21 mouse cellular contexts compared by ENCODE assay signal in genomic region chr3:35295746-35296145, GRCm38 (mm10).
"Had no signal": no experiment of that assay in that cellular context is flagged by ENCODE, and none has a peak within 500 bp of the region (broad histone marks: within the 10 kb centered on the region; RNA-seq: fewer than 3 reads in every experiment).

No protein-coding gene starts in this region.

- H3K27me3 ChIP-seq: heart, embryonic 12.5 days; hindbrain, embryonic 13.5 days; hindbrain, embryonic 15.5 days; kidney, embryonic 15.5 days; limb, embryonic 13.5 days; limb, embryonic 15.5 days; liver, embryonic 12.5 days had no signal

- H3K9ac ChIP-seq: heart, embryonic 12.5 days; hindbrain, embryonic 13.5 days; hindbrain, embryonic 15.5 days; kidney, embryonic 15.5 days; limb, embryonic 13.5 days; limb, embryonic 15.5 days; liver, embryonic 12.5 days had no signal

- H3K4me3 ChIP-seq: heart, embryonic 10.5 days; heart, embryonic 12.5 days; hindbrain, embryonic 13.5 days; hindbrain, embryonic 15.5 days; kidney, embryonic 15.5 days; limb, embryonic 13.5 days; limb, embryonic 15.5 days; liver, embryonic 12.5 days had no signal

- H3K4me2 ChIP-seq: heart, embryonic 12.5 days; hindbrain, embryonic 13.5 days; hindbrain, embryonic 15.5 days; kidney, embryonic 15.5 days; limb, embryonic 13.5 days; limb, embryonic 15.5 days; liver, embryonic 12.5 days had no signal

- DNase-seq: gastrocnemius, postnatal 14 days; gastrocnemius, postnatal 36 days; heart, adult 18-20 months; heart, postnatal 10 days; kidney, adult 11 months; kidney, adult 8-10 months; kidney, postnatal 14 days; kidney, postnatal 36 days; layer of hippocampus, adult 9-11 months; layer of hippocampus, postnatal 36 days; left cerebral cortex, postnatal 4 days had no signal

- ATAC-seq: hindbrain, postnatal 0 days; intestine, embryonic 16.5 days; liver, embryonic 12.5 days had no signal

- H3K27ac ChIP-seq: heart, embryonic 10.5 days; hindbrain, embryonic 13.5 days; hindbrain, embryonic 15.5 days; hindbrain, postnatal 0 days; kidney, embryonic 15.5 days; limb, embryonic 13.5 days; limb, embryonic 15.5 days; liver, embryonic 12.5 days had no signal

- H3K9me3 ChIP-seq: heart, embryonic 10.5 days; heart, embryonic 12.5 days; hindbrain, embryonic 13.5 days; hindbrain, embryonic 15.5 days; kidney, embryonic 15.5 days; limb, embryonic 13.5 days; limb, embryonic 15.5 days; liver, embryonic 12.5 days had no signal

- H3K4me1 ChIP-seq: hindbrain, embryonic 13.5 days; hindbrain, embryonic 15.5 days; kidney, embryonic 15.5 days; limb, embryonic 13.5 days; limb, embryonic 15.5 days; liver, embryonic 12.5 days had no signal

- H3K36me3 ChIP-seq: heart, embryonic 10.5 days; heart, embryonic 12.5 days; hindbrain, embryonic 13.5 days; hindbrain, embryonic 15.5 days; kidney, embryonic 15.5 days; limb, embryonic 13.5 days; limb, embryonic 15.5 days; liver, embryonic 12.5 days had no signal
